Mouse (Mus musculus): ENCODE measurements around the gene Naa20. TPM values are rescaled to one million over a fixed set of nuclear protein-coding genes. Genes with fewer than 3 reads are reported as not detected.

The Naa20 gene
- polyA plus RNA-seq (2015; fragmentation: Nextera tagmentation; extraction: Ambion mirVana): 46.5 and 50.3 TPM in 2 replicates

DNA sequence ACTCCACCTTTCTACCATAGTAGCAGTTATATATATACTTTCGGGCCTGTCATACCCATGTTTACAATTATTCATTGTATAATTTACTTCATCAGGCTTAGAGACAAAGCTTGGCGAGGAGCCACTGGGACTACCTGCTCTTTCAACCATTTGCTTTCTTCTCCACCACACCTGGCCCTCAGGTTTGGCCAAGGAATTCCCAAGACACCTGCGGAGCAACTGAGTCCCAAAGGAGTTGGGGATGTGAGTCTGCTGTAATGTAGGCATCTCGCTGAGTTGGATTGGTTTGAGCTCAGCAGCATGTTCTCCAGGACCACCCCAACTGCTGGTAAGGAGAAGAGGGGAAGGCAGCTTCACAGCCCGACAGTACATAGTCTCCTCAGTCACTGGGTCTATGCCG is at the start of gene Naa20:
TSS of gene Naa20 (plus strand) at position 239 of the 400 bp plus-strand sequence.
- 0 out of 2 replicates have a peak, but pooled peaks cover 8% of the 10 kb centered on the region for H3K36me3 ChIP-seq (replicated peaks)
- peak within 1 kb of the TSS; percentile 96 for H3K4me3 ChIP-seq (replicated peaks)
- no peaks in the 10 kb centered on the region for H3K9me3 ChIP-seq (replicated peaks)
- no peak for ATAC-seq (ENCODE audit: insufficient read depth)
- WGBS (ENCODE audit: insufficient replicate concordance): 63% methylated on average over 6 of the region's 6 CpGs
- H3K4me1 ChIP-seq (replicated peaks): peaks cover 29% of the 10 kb centered on the region
- H3K27ac ChIP-seq (replicated peaks): no peak within 1 kb of the TSS
- peak within 1 kb of the TSS; percentile 79; the same call in 1 of the 2 replicates for H3K9ac ChIP-seq
- peak within 1 kb of the TSS; percentile 72 for H3K4me2 ChIP-seq
- no peaks in the 10 kb centered on the region for H3K27me3 ChIP-seq

GRCm38 (mm10) chr2:145855831-145856230 is 46.1 kb upstream of the Naa20 start:
- Histone ChIP-seq H3K9me3 (replicated peaks) (no peaks in the 10 kb centered on the region), H3K4me1 (replicated peaks) (peaks cover 10% of the 10 kb centered on the region; the same call in 1 of the 2 replicates), H3K9ac (no peak overlapping the region), H3K27ac (replicated peaks) (no peak overlapping the region), H3K4me2 (no peak overlapping the region), H3K36me3 (replicated peaks) (no peaks in the 10 kb centered on the region), H3K4me3 (replicated peaks) (no peak overlapping the region), H3K27me3 (no peaks in the 10 kb centered on the region)
- WGBS (ENCODE audit: insufficient replicate concordance): 65% methylated on average over 9 of the region's 9 CpGs
- no peak for ATAC-seq (ENCODE audit: insufficient read depth)

GRCm38 (mm10) chr2:145857864-145858263 is 44.0 kb upstream of the Naa20 start:
- Histone ChIP-seq H3K27ac (replicated peaks) (no peak overlapping the region), H3K4me1 (replicated peaks) (peaks cover 10% of the 10 kb centered on the region; the same call in 1 of the 2 replicates), H3K4me2 (no peak overlapping the region), H3K27me3 (no peaks in the 10 kb centered on the region), H3K9ac (no peak overlapping the region), H3K36me3 (replicated peaks) (no peaks in the 10 kb centered on the region), H3K9me3 (replicated peaks) (no peaks in the 10 kb centered on the region), H3K4me3 (replicated peaks) (no peak overlapping the region)
- WGBS (ENCODE audit: insufficient replicate concordance): 64% methylated on average over 8 of the region's 8 CpGs
- no peak for ATAC-seq (ENCODE audit: insufficient read depth)

DNA sequence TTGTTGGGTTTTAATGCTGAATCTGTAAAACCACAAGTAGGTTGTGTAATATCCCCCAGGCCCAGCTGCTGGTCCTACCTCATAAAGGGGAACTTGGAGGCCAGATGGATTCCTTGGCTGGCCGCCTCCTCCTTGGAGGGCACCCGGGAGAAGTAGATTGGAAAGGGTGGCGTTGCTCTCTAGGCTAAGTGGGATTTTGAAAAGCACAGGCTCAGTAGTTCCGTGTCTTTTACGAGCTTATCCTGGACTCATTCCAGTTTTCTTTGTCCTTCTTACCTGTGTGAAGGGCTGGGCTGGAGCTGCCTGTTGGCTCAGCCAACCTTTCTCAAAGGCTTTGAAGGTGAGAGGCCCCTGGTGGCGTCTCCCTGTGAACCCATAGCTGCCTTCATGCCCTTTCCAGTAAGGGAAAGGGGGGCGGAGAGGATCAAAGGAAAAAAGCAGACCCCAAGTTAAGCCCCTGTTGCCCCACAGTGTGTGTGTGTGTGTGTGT is 42.4 kb upstream of the Naa20 start:
- 35% methylated on average over 7 of the region's 7 CpGs for WGBS (ENCODE audit: insufficient replicate concordance)
- Histone ChIP-seq H3K4me2 (no peak overlapping the region), H3K27me3 (no peaks in the 10 kb centered on the region), H3K27ac (replicated peaks) (no peak overlapping the region), H3K9me3 (replicated peaks) (no peaks in the 10 kb centered on the region), H3K36me3 (replicated peaks) (no peaks in the 10 kb centered on the region), H3K4me1 (replicated peaks) (peaks cover 10% of the 10 kb centered on the region; the same call in 1 of the 2 replicates), H3K4me3 (replicated peaks) (no peak overlapping the region), H3K9ac (no peak overlapping the region)
- ATAC-seq (ENCODE audit: insufficient read depth): no peak

DNA sequence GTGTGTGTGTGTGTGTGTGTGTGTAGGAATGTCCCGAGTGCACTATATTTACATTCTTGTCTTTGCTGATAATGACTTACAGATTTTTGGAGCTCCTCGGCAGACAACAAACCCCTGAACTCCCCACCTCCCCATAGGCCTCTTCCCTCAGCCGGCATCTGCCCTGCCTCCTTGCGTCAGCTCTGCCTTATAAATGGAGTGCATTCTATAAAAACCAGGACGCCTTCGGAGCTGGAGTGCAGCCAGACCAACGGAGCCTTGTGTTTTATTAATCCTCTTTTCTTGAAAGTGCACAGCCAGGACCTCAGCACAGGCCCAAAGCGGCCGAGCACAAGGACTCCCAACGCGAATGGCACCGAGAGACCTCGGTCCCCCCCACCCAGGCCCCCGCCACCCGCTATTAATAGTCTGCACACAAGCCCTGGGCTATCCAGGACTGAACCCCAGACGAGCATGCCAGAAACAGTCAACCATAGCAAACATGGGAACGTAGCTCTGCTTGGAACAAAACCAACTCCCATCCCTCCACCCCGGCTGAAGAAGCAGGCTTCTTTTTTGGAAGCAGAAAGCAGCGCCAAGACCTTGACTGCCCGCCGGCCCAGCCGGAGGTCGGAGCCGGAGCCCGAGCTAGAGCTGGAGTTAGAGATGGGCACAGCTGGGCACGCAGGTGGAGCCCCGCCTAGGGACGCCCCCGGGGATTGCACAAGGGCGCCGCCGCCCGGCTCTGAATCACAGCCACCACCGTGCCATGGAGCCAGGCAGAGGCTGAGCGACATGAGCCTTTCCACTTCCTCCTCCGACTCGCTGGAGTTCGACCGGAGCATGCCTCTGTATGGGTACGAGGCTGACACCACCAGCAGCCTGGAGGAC is 41.7 kb upstream of the Naa20 start:
- H3K4me1 ChIP-seq (replicated peaks): peaks cover 10% of the 10 kb centered on the region; the same call in 1 of the 2 replicates
- H3K4me3 ChIP-seq (replicated peaks): peak overlapping the region; percentile 12; the same call in 1 of the 2 replicates
- no peak overlapping the region for H3K9ac ChIP-seq
- H3K36me3 ChIP-seq (replicated peaks): no peaks in the 10 kb centered on the region
- peak; percentile 53; the same call in 1 of the 2 replicates for ATAC-seq (ENCODE audit: insufficient read depth)
- 30% methylated on average over 40 of the region's 40 CpGs for WGBS (ENCODE audit: insufficient replicate concordance)
- no peaks in the 10 kb centered on the region for H3K27me3 ChIP-seq
- H3K9me3 ChIP-seq (replicated peaks): no peaks in the 10 kb centered on the region
- peak overlapping the region; percentile 52 for H3K4me2 ChIP-seq
- no peak overlapping the region for H3K27ac ChIP-seq (replicated peaks)

GRCm38 (mm10) chr2:145861193-145862123 is 40.4 kb upstream of the Naa20 start:
- WGBS (ENCODE audit: insufficient replicate concordance): 56% methylated on average over 8 of the region's 8 CpGs
- H3K4me1 ChIP-seq (replicated peaks): peaks cover 10% of the 10 kb centered on the region; the same call in 1 of the 2 replicates
- no peak overlapping the region for H3K27ac ChIP-seq (replicated peaks)
- H3K27me3 ChIP-seq: no peaks in the 10 kb centered on the region
- H3K36me3 ChIP-seq (replicated peaks): no peaks in the 10 kb centered on the region
- peak overlapping the region; percentile 52; the same call in 1 of the 2 replicates for H3K4me2 ChIP-seq
- no peak overlapping the region for H3K4me3 ChIP-seq (replicated peaks)
- no peak overlapping the region for H3K9ac ChIP-seq
- no peak for ATAC-seq (ENCODE audit: insufficient read depth)
- H3K9me3 ChIP-seq (replicated peaks): no peaks in the 10 kb centered on the region

DNA sequence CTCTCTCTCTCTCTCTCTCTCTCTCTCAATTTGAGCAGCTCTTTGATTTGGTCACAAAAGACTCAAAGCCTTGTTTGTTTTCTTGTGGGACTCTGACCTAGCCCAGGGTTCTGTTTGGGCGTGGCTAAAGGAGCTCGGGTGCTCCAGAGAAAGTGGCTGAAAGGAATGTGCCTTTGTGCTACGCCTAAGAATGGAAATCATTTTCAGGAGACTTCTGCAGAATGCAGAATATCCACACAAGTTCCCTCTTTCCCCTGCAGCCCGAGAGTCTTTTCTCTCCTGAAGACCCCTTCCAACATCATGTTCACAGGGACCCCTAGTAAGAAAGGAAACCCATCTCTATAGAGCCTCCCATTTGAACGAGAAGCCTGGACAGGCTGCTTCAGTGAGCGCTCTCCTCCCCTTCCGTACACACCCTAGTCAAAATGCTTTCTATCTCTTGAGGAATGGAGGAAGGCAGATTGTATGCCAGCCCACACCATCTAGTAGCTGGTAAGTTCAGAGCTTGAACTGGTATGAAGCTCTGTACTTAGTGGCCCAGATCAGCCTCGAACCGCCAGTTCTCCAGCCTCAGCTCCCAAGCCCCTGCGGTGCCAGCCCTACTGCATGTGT is 39.6 kb upstream of the Naa20 start:
- Histone ChIP-seq H3K36me3 (replicated peaks) (no peaks in the 10 kb centered on the region), H3K9me3 (replicated peaks) (no peaks in the 10 kb centered on the region), H3K4me1 (replicated peaks) (peaks cover 10% of the 10 kb centered on the region; the same call in 1 of the 2 replicates), H3K27me3 (no peaks in the 10 kb centered on the region), H3K4me2 (no peak overlapping the region), H3K9ac (no peak overlapping the region), H3K27ac (replicated peaks) (no peak overlapping the region), H3K4me3 (replicated peaks) (no peak overlapping the region)
- no peak for ATAC-seq (ENCODE audit: insufficient read depth)
- WGBS (ENCODE audit: insufficient replicate concordance): 58% methylated on average over 10 of the region's 10 CpGs

- H3K27me3 ChIP-seq: no peaks in the 10 kb centered on the region
- no peak overlapping the region for H3K4me3 ChIP-seq (replicated peaks)
- no peak overlapping the region for H3K9ac ChIP-seq
- no peak overlapping the region for H3K27ac ChIP-seq (replicated peaks)
- H3K9me3 ChIP-seq (replicated peaks): no peaks in the 10 kb centered on the region
- 66% methylated on average over 3 of the region's 3 CpGs for WGBS (ENCODE audit: insufficient replicate concordance)
- no peak for ATAC-seq (ENCODE audit: insufficient read depth)
- no peaks in the 10 kb centered on the region for H3K4me1 ChIP-seq (replicated peaks)
- H3K4me2 ChIP-seq: no peak overlapping the region
- H3K36me3 ChIP-seq (replicated peaks): no peaks in the 10 kb centered on the region
Observed at GRCm38 (mm10) chr2:145865344-145865743, 36.6 kb upstream of the Naa20 start.

DNA sequence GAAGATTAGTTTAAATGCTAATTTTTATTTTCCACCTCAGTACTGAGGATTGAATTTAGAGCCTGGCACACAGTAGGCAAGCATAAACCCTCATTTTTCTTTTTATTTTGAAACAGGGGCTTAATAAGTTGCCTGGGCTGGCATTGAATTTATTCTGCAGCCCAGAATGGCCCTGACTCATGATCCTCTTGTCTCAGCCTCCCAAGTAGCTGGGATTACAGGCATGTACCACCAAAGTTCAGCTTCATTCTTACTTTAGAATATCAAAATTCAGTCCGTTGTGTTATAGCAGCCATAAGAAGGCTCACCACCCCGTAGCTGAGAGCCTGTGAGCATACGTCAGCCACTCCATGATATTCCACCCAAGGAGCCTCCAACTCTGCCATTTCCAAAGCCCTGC is 35.7 kb upstream of the Naa20 start:
- WGBS (ENCODE audit: insufficient replicate concordance): 80% methylated on average over 3 of the region's 3 CpGs
- H3K27ac ChIP-seq (replicated peaks): no peak overlapping the region
- no peaks in the 10 kb centered on the region for H3K4me1 ChIP-seq (replicated peaks)
- no peak for ATAC-seq (ENCODE audit: insufficient read depth)
- H3K9me3 ChIP-seq (replicated peaks): no peaks in the 10 kb centered on the region
- no peak overlapping the region for H3K4me2 ChIP-seq
- no peaks in the 10 kb centered on the region for H3K27me3 ChIP-seq
- H3K9ac ChIP-seq: no peak overlapping the region
- H3K36me3 ChIP-seq (replicated peaks): no peaks in the 10 kb centered on the region
- no peak overlapping the region for H3K4me3 ChIP-seq (replicated peaks)

- H3K4me1 ChIP-seq (replicated peaks): no peaks in the 10 kb centered on the region
- WGBS (ENCODE audit: insufficient replicate concordance): 70% methylated on average over 11 of the region's 11 CpGs
- no peak overlapping the region for H3K27ac ChIP-seq (replicated peaks)
- no peak overlapping the region for H3K9ac ChIP-seq
- ATAC-seq (ENCODE audit: insufficient read depth): no peak
- H3K36me3 ChIP-seq (replicated peaks): no peaks in the 10 kb centered on the region
- no peak overlapping the region for H3K4me2 ChIP-seq
- no peaks in the 10 kb centered on the region for H3K9me3 ChIP-seq (replicated peaks)
- H3K4me3 ChIP-seq (replicated peaks): no peak overlapping the region
- H3K27me3 ChIP-seq: no peaks in the 10 kb centered on the region
Observed at GRCm38 (mm10) chr2:145866695-145867449, 35.0 kb upstream of the Naa20 start.

Data from liver, embryonic 15.5 days (tissue).